In the genomic region with DNA sequence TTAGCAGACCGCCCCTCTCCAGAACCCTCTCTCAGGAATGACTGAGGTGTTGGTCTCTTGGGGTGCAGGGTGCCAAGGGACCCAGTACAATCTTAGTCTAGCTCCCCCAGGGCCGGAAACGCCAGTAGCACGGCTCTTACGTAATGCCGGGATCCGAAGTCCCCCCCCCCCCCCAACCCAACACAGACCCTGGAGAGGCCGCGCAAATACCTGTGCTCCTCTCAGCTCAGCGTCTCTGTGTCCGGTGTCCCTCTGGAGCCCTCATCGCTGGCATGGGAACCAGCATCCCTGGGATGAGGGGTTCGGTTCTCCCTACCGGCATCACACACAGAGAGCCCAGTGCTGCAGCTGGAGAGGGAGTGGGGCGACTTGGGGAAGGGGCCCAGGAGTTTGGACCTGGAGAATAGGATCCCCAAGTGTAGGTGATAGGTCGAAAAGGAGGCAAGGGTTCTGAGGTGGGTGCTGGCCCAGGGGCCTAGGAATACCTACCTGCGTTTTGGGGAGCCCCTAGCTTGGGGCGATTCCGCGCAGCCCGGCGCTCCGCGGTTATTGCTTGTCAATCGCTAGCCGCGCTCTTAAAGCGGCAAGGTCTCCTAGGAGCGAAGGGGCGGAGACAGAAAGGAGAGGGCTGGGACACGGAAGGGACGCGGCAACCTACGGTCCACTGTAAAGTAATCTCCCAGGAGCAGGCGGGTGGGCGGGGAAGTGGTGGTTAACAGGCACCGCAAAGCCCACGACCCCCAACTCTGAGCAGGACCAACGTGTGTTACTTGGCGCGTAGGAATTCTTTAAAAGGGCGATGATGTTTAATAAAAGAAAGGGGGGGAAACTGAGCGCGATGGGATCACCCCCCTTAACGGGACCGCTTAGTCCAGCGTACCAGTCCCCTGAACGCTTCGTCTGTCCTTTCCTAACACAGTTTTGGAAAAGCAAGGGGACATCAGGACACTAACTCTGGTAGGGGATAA, we compare ENCODE assay signal across 7 mouse cellular contexts. TPM values are rescaled to one million over a fixed set of nuclear protein-coding genes. Genes with fewer than 3 reads are reported as not detected.
DNase-seq lines count a peak whose midpoint lies in the region; ATAC-seq lines count a peak whose summit lies in the region.

TSS of gene Mpp2 (minus strand) at position 585 of the 968 bp plus-strand sequence.

- peak within 1 kb of the TSS; percentile 81 for H3K4me2 ChIP-seq in hindbrain, embryonic 13.5 days

- H3K9me3 ChIP-seq in hindbrain, embryonic 13.5 days, result no peaks in the 10 kb centered on the region

- peaks cover 12% of the 10 kb centered on the region for H3K36me3 ChIP-seq in hindbrain, embryonic 13.5 days

- under 1% methylated on average over 48 of the region's 49 CpGs for WGBS in hindbrain, embryonic 13.5 days

- peak within 1 kb of the TSS; percentile 98 for H3K27ac ChIP-seq in hindbrain, embryonic 13.5 days

- DNase-seq in adrenal gland, adult 8-10 months, result peak; percentile 72
- peak; percentile 77 to 82 for DNase-seq in cerebellum, postnatal 25 days
- peak; percentile 67 to 68 for DNase-seq in frontal cortex, postnatal 14 days (ENCODE audit: low spot score in 2 of 2)
- DNase-seq in layer of hippocampus, postnatal 36 days, result peak; percentile 82
- peak; percentile 81 for DNase-seq in lung, postnatal 36 days
- DNase-seq in right cerebral cortex, adult 2 months (ENCODE audit: low spot score in 2 of 2), result peak; percentile 81

- peak within 1 kb of the TSS; percentile 72 for H3K4me3 ChIP-seq in hindbrain, embryonic 13.5 days

- peak within 1 kb of the TSS; percentile 82 for H3K9ac ChIP-seq in hindbrain, embryonic 13.5 days

- peaks cover 29% of the 10 kb centered on the region for H3K4me1 ChIP-seq in hindbrain, embryonic 13.5 days (replicated peaks)

- H3K27me3 ChIP-seq in hindbrain, embryonic 13.5 days, result 0 out of 2 replicates have a peak, but pooled peaks cover 3% of the 10 kb centered on the region

- peak; percentile 55 for ATAC-seq in hindbrain, embryonic 13.5 days (ENCODE audit: low FRiP score)

RNA-seq across cellular contexts. Expression of gene Mpp2, which starts in this region (rescaled TPM):
- 10 to 100 TPM; 12.6 to 29.0 (median 15.2) TPM for total RNA-seq in adrenal gland, adult 8-10 months (2022)
- polyA plus RNA-seq in hindbrain, embryonic 13.5 days (2015; fragmentation: Nextera tagmentation; extraction: Ambion mirVana), result 24.1 and 24.9 TPM in 2 replicates
- total RNA-seq in layer of hippocampus, postnatal 36 days (2021), result 100 to 1,000 TPM; 138 to 139 TPM

Comparison
In these comparisons a context has a peak if more than half of its experiments do, and no peak if none do; other contexts are left out.
1. Peak in every context shown above with its lines: DNase-seq, ATAC-seq, H3K4me3 ChIP-seq and H3K27ac ChIP-seq.
2. RNA of gene Mpp2 (total RNA-seq): 138 to 139 TPM in layer of hippocampus, postnatal 36 days; 12.6 to 29.0 TPM in adrenal gland, adult 8-10 months; every median in the first group is over 4 times any median in the second.